Mouse (Mus musculus) midbrain, embryonic 15.5 days (tissue): ENCODE measurements around the gene Pde10a. TPM values are rescaled to one million over a fixed set of nuclear protein-coding genes. Genes with fewer than 3 reads are reported as not detected.

Source experiments
- ATAC-seq: fragments of 200-750 bp; cut with Nextera tagmentation; replicated peaks from 2 replicates; pipeline ENCODE4 v1.8.0; 2017; ENCODE audit warnings: moderate TSS enrichment
- H3K27ac ChIP-seq: fragments of 300-500 bp; sonication (generic); 2 replicates; pipeline ENCODE4 v1.5.1; 2015; ENCODE audit warnings: mild to moderate bottlenecking, inconsistent platforms
- H3K27me3 ChIP-seq: fragments of 300-500 bp; sonication (generic); replicated peaks from 2 replicates; pipeline ENCODE4 v1.6.1; 2015; ENCODE audit warnings: inconsistent platforms
- H3K36me3 ChIP-seq: fragments of 300-500 bp; sonication (generic); replicated peaks from 2 replicates; pipeline ENCODE4 v1.6.1; 2015; ENCODE audit warnings: inconsistent platforms
- H3K4me1 ChIP-seq: fragments of 300-500 bp; sonication (generic); 2 replicates; pipeline ENCODE4 v1.6.1; 2015; ENCODE audit warnings: inconsistent platforms
- H3K4me2 ChIP-seq: fragments of 300-500 bp; sonication (generic); 2 replicates; pipeline ENCODE4 v1.6.1; 2015; ENCODE audit warnings: inconsistent platforms, mild to moderate bottlenecking, moderate library complexity
- H3K4me3 ChIP-seq: fragments of 300-500 bp; sonication (generic); 2 replicates; pipeline ENCODE4 v1.5.1; 2015; ENCODE audit warnings: mild to moderate bottlenecking, inconsistent platforms
- H3K9ac ChIP-seq: fragments of 300-500 bp; sonication (generic); 2 replicates; pipeline ENCODE4 v1.6.1; 2015; ENCODE audit warnings: mild to moderate bottlenecking, inconsistent platforms
- H3K9me3 ChIP-seq: fragments of 300-500 bp; sonication (generic); 2 replicates; pipeline ENCODE4 v1.6.1; 2016; ENCODE audit warnings: inconsistent platforms
- WGBS: fragments of 180-500 bp; shearing (Covaris S2); methylation state at CpG from one replicate; pipeline ENCODE4 v1.1.7; 2015; ENCODE audit warnings: mixed read lengths; 5-methylcytosine and 5-hydroxymethylcytosine counted together
- polyA plus RNA-seq: library from polyadenylated mRNA; unstranded; fragments of >200 nt; fragmentation: Nextera tagmentation; extraction: Ambion mirVana; gene quantifications from 2 replicates; pipeline ENCODE4 v1.2.1, GENCODE M21; 2015

The Pde10a gene
- polyA plus RNA-seq, 1 experiment from 2014 or later: 17.3 TPM

- no peak overlapping the region for H3K4me3 ChIP-seq
- WGBS: 70% methylated on average over 5 of the region's 5 CpGs
- H3K27ac ChIP-seq: no peak overlapping the region
- no peak overlapping the region for H3K9ac ChIP-seq
- H3K27me3 ChIP-seq: no peaks in the 10 kb centered on the region
- no peaks in the 10 kb centered on the region for H3K9me3 ChIP-seq
- peaks cover 4% of the 10 kb centered on the region; the same call in 1 of the 2 replicates for H3K4me1 ChIP-seq
- ATAC-seq: no peak
- no peaks in the 10 kb centered on the region for H3K36me3 ChIP-seq
- H3K4me2 ChIP-seq: no peak overlapping the region
These were observed 385.4 kb downstream of the Pde10a start for GRCm38 (mm10) chr17:8910571-8910970.

GRCm38 (mm10) chr17:8912933-8913332 lies 387.8 kb downstream of the Pde10a start:
- no peak overlapping the region for H3K4me2 ChIP-seq
- 87% methylated on average over 3 of the region's 3 CpGs for WGBS
- H3K36me3 ChIP-seq: no peaks in the 10 kb centered on the region
- H3K27ac ChIP-seq: no peak overlapping the region
- no peak overlapping the region for H3K4me3 ChIP-seq
- no peak overlapping the region for H3K9ac ChIP-seq
- H3K27me3 ChIP-seq: no peaks in the 10 kb centered on the region
- H3K9me3 ChIP-seq: no peaks in the 10 kb centered on the region
- no peak for ATAC-seq
- H3K4me1 ChIP-seq: no peaks in the 10 kb centered on the region

- Histone ChIP-seq H3K36me3 (no peaks in the 10 kb centered on the region), H3K9me3 (no peaks in the 10 kb centered on the region), H3K27ac (no peak overlapping the region), H3K4me3 (no peak overlapping the region), H3K9ac (no peak overlapping the region), H3K27me3 (no peaks in the 10 kb centered on the region), H3K4me1 (no peaks in the 10 kb centered on the region), H3K4me2 (no peak overlapping the region)
- no peak for ATAC-seq
These were observed 390.5 kb downstream of the Pde10a start for GRCm38 (mm10) chr17:8915693-8916092.

GRCm38 (mm10) chr17:8923074-8923473 lies 397.9 kb downstream of the Pde10a start:
- no peak overlapping the region for H3K4me3 ChIP-seq
- no peak overlapping the region for H3K9ac ChIP-seq
- no peak for ATAC-seq
- no peak overlapping the region for H3K4me2 ChIP-seq
- whole genome bisulfite sequencing: 69% methylated on average over 4 of the region's 4 CpGs
- H3K27me3 ChIP-seq: no peaks in the 10 kb centered on the region
- H3K27ac ChIP-seq: no peak overlapping the region
- H3K36me3 ChIP-seq: no peaks in the 10 kb centered on the region
- H3K4me1 ChIP-seq: no peaks in the 10 kb centered on the region
- H3K9me3 ChIP-seq: no peaks in the 10 kb centered on the region

- Histone ChIP-seq H3K27me3 (no peaks in the 10 kb centered on the region), H3K9ac (no peak overlapping the region), H3K4me3 (no peak overlapping the region), H3K4me2 (no peak overlapping the region), H3K36me3 (no peaks in the 10 kb centered on the region), H3K4me1 (peaks cover 6% of the 10 kb centered on the region), H3K9me3 (no peaks in the 10 kb centered on the region), H3K27ac (0 out of 2 replicates have a peak overlapping the region, but pooled peaks have one; percentile 32)
- 69% methylated on average over 8 of the region's 8 CpGs for WGBS
- no peak for ATAC-seq
These were observed 398.6 kb downstream of the Pde10a start for GRCm38 (mm10) chr17:8923727-8924126.

GRCm38 (mm10) chr17:8925819-8926383 lies 400.7 kb downstream of the Pde10a start:
- no peaks in the 10 kb centered on the region for H3K27me3 ChIP-seq
- H3K4me2 ChIP-seq: no peak overlapping the region
- no peaks in the 10 kb centered on the region for H3K9me3 ChIP-seq
- ATAC-seq: no peak
- H3K36me3 ChIP-seq: no peaks in the 10 kb centered on the region
- no peak overlapping the region for H3K9ac ChIP-seq
- no peak overlapping the region for H3K4me3 ChIP-seq
- WGBS: 71% methylated on average over 10 of the region's 10 CpGs
- H3K4me1 ChIP-seq: peaks cover 10% of the 10 kb centered on the region
- no peak overlapping the region for H3K27ac ChIP-seq

- Histone ChIP-seq H3K36me3 (no peaks in the 10 kb centered on the region), H3K4me3 (no peak overlapping the region), H3K9me3 (no peaks in the 10 kb centered on the region), H3K27ac (no peak overlapping the region), H3K4me2 (no peak overlapping the region), H3K9ac (no peak overlapping the region), H3K27me3 (no peaks in the 10 kb centered on the region), H3K4me1 (peaks cover 10% of the 10 kb centered on the region)
- no peak for ATAC-seq
- WGBS: 56% methylated on average over 2 of the region's 2 CpGs
These were observed 403.4 kb downstream of the Pde10a start for GRCm38 (mm10) chr17:8928560-8928959.

- Histone ChIP-seq H3K9me3 (no peaks in the 10 kb centered on the region), H3K27ac (no peak overlapping the region), H3K36me3 (no peaks in the 10 kb centered on the region), H3K27me3 (no peaks in the 10 kb centered on the region), H3K9ac (no peak overlapping the region), H3K4me1 (peaks cover 10% of the 10 kb centered on the region), H3K4me3 (no peak overlapping the region), H3K4me2 (no peak overlapping the region)
- WGBS: 54% methylated on average over 8 of the region's 8 CpGs
- ATAC-seq: no peak
These were observed 404.5 kb downstream of the Pde10a start for GRCm38 (mm10) chr17:8929636-8930035.

- Histone ChIP-seq H3K27ac (no peak overlapping the region), H3K27me3 (no peaks in the 10 kb centered on the region), H3K4me2 (no peak overlapping the region), H3K4me3 (no peak overlapping the region), H3K36me3 (no peaks in the 10 kb centered on the region), H3K9me3 (no peaks in the 10 kb centered on the region), H3K4me1 (no peaks in the 10 kb centered on the region; the same call in 1 of the 2 replicates), H3K9ac (no peak overlapping the region)
- no peak for ATAC-seq
- WGBS: 46% methylated on average over 12 of the region's 12 CpGs
These were observed 410.4 kb downstream of the Pde10a start for GRCm38 (mm10) chr17:8935604-8936003.

GRCm38 (mm10) chr17:8936603-8937002 lies 411.4 kb downstream of the Pde10a start:
- Histone ChIP-seq H3K9me3 (no peaks in the 10 kb centered on the region), H3K27me3 (no peaks in the 10 kb centered on the region), H3K36me3 (no peaks in the 10 kb centered on the region), H3K4me1 (no peaks in the 10 kb centered on the region; the same call in 1 of the 2 replicates), H3K4me2 (no peak overlapping the region), H3K9ac (no peak overlapping the region), H3K4me3 (no peak overlapping the region), H3K27ac (no peak overlapping the region)
- WGBS: 3% methylated on average over 4 of the region's 4 CpGs
- no peak for ATAC-seq

GRCm38 (mm10) chr17:8951588-8951987 lies 426.4 kb downstream of the Pde10a start:
- no peak for ATAC-seq
- no peak overlapping the region for H3K27ac ChIP-seq
- H3K9me3 ChIP-seq: no peaks in the 10 kb centered on the region
- no peak overlapping the region for H3K9ac ChIP-seq
- no peak overlapping the region for H3K4me2 ChIP-seq
- WGBS: 77% methylated on average over 5 of the region's 5 CpGs
- H3K27me3 ChIP-seq: no peaks in the 10 kb centered on the region
- H3K4me3 ChIP-seq: no peak overlapping the region
- no peaks in the 10 kb centered on the region for H3K4me1 ChIP-seq
- H3K36me3 ChIP-seq: peaks cover 25% of the 10 kb centered on the region

GRCm38 (mm10) chr17:8952951-8953350 lies 427.8 kb downstream of the Pde10a start:
- Histone ChIP-seq H3K27ac (no peak overlapping the region), H3K36me3 (peaks cover 25% of the 10 kb centered on the region), H3K9ac (no peak overlapping the region), H3K27me3 (no peaks in the 10 kb centered on the region), H3K4me2 (no peak overlapping the region), H3K9me3 (no peaks in the 10 kb centered on the region), H3K4me3 (no peak overlapping the region), H3K4me1 (no peaks in the 10 kb centered on the region)
- WGBS: 89% methylated on average over 8 of the region's 8 CpGs
- ATAC-seq: no peak

GRCm38 (mm10) chr17:8958125-8958524 lies 433.0 kb downstream of the Pde10a start:
- Histone ChIP-seq H3K9ac (no peak overlapping the region), H3K4me3 (no peak overlapping the region), H3K4me1 (peaks cover 5% of the 10 kb centered on the region; the same call in 1 of the 2 replicates), H3K4me2 (no peak overlapping the region), H3K36me3 (peaks cover 6% of the 10 kb centered on the region; the same call in 1 of the 2 replicates), H3K9me3 (no peaks in the 10 kb centered on the region), H3K27me3 (no peaks in the 10 kb centered on the region), H3K27ac (no peak overlapping the region)
- WGBS: 83% methylated on average over 6 of the region's 6 CpGs
- ATAC-seq: no peak
